Mouse (Mus musculus) heart, embryonic 11.5 days (tissue): ENCODE data around the gene Col4a1. TPM values are rescaled to one million over a fixed set of nuclear protein-coding genes. Genes with fewer than 3 reads are reported as not detected.

Experiments used
- ATAC-seq: fragments of 200-750 bp; cut with Nextera tagmentation; replicated peaks from 2 replicates; pipeline ENCODE4 v1.8.0; 2017; ENCODE audit warnings: moderate library complexity; ENCODE audit not compliant: insufficient number of reproducible peaks, low FRiP score, low TSS enrichment
- H3K27ac ChIP-seq: fragments of 300-500 bp; sonication (generic); 2 replicates; pipeline ENCODE4 v1.5.1; 2014; ENCODE audit warnings: mild to moderate bottlenecking, low read depth, low read length
- H3K27me3 ChIP-seq: fragments of 300-500 bp; sonication (generic); 2 replicates; pipeline ENCODE4 v1.6.1; 2014; ENCODE audit warnings: mild to moderate bottlenecking, low read length, mixed read lengths; ENCODE audit not compliant: control insufficient read depth, insufficient read depth
- H3K36me3 ChIP-seq: fragments of 300-500 bp; sonication (generic); 2 replicates; pipeline ENCODE4 v1.6.1; 2014; ENCODE audit warnings: mild to moderate bottlenecking, low read length, moderate library complexity, mixed read lengths; ENCODE audit not compliant: control insufficient read depth, insufficient read depth
- H3K4me1 ChIP-seq: fragments of 300-500 bp; sonication (generic); 2 replicates; pipeline ENCODE4 v1.6.1; 2014; ENCODE audit warnings: low read length; ENCODE audit not compliant: control insufficient read depth, insufficient read depth
- H3K4me2 ChIP-seq: fragments of 300-500 bp; sonication (generic); 2 replicates; pipeline ENCODE4 v1.6.1; 2014; ENCODE audit warnings: mild to moderate bottlenecking, moderate library complexity
- H3K4me3 ChIP-seq: fragments of 300-500 bp; sonication (generic); 2 replicates; pipeline ENCODE4 v1.5.1; 2014; ENCODE audit warnings: low read depth, low read length
- H3K9ac ChIP-seq: fragments of 300-500 bp; sonication (generic); 2 replicates; pipeline ENCODE4 v1.6.1; 2014; ENCODE audit warnings: mild to moderate bottlenecking, low read depth, low read length, moderate library complexity
- H3K9me3 ChIP-seq: fragments of 300-500 bp; sonication (generic); replicated peaks from 2 replicates; pipeline ENCODE4 v1.6.1; 2016; ENCODE audit warnings: low read length; ENCODE audit not compliant: control insufficient read depth
- WGBS: fragments of 180-500 bp; shearing (Covaris S2); extraction: QIAGEN DNeasy Blood & Tissue Kit; methylation state at CpG from one replicate; pipeline ENCODE4 v1.1.7; 2014; ENCODE audit not compliant: insufficient replicate concordance; 5-methylcytosine and 5-hydroxymethylcytosine counted together
- polyA plus RNA-seq: library from polyadenylated mRNA; unstranded; fragments of >200 nt; fragmentation: Nextera tagmentation; extraction: Ambion mirVana; gene quantifications from 2 replicates; pipeline ENCODE4 v1.2.1, GENCODE M21; 2014

Col4a1 gene
- polyA plus RNA-seq, 1 experiment from 2014 or later, result 150 TPM

DNA sequence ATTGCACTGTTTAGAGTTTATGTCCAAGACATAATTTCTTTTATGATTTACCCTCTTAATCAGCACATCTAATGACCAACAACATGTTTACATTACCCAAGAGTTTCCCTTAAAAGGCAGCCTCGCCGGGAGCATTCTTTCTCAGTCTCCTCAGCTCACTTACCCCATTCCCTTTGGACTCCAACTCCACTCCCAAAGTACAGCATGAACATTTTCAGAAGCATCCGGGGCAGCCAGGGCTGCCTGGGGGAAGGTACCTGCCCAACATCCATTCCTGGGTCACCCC is 13.4 kb downstream of the Col4a1 start:
- Histone ChIP-seq H3K4me1 (peaks cover 41% of the 10 kb centered on the region), H3K4me3 (no peak overlapping the region), H3K27me3 (no peaks in the 10 kb centered on the region), H3K4me2 (no peak overlapping the region), H3K9me3 (no peaks in the 10 kb centered on the region), H3K9ac (no peak overlapping the region), H3K36me3 (no peaks in the 10 kb centered on the region), H3K27ac (no peak overlapping the region)
- ATAC-seq, result no peak
- WGBS, result 65% methylated on average over 3 of the region's 3 CpGs

DNA sequence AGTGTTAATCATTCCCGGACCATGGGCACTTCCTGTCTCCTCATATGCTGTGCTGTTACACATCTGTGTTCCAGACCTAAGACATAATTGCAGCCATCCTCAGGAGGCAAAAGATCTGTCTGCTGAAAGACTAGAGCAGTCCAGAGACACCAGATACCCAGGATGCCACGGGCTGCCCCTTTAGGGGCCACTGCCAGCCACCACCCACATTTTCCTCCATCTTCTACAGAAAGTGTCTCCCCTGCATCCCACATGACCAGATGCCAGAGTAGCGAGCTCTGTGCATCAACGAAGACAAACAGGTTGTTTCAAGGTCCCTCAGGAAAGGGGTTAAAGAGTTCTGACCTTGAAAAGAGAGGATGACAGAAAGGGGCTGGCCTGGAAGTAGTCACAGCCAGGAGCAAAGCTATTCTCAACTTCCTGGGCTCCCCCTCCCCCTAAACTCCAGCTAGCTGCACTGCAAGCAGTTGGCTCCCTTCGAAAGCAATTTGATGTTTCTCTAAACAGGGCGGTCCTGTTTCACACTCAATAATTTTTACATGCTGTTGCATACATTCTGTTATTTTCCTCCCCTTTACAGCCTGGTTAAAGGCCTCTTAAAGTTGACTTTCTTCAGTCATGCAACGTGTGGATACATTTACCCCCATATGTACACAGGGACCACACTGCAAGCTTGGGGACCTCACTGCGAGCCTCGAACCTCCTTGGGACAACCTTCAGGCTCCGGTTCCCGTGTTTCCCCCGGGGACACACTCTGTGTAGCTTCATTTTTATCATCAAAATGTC is 13.9 kb downstream of the Col4a1 start:
- WGBS, result 54% methylated on average over 12 of the region's 12 CpGs
- ATAC-seq, result no peak
- H3K27ac ChIP-seq, result peak overlapping the region; percentile 77
- no peak overlapping the region for H3K4me2 ChIP-seq
- H3K4me1 ChIP-seq, result peaks cover 41% of the 10 kb centered on the region
- H3K9ac ChIP-seq, result no peak overlapping the region
- no peaks in the 10 kb centered on the region for H3K27me3 ChIP-seq
- H3K4me3 ChIP-seq, result no peak overlapping the region
- H3K9me3 ChIP-seq, result no peaks in the 10 kb centered on the region
- H3K36me3 ChIP-seq, result no peaks in the 10 kb centered on the region

DNA sequence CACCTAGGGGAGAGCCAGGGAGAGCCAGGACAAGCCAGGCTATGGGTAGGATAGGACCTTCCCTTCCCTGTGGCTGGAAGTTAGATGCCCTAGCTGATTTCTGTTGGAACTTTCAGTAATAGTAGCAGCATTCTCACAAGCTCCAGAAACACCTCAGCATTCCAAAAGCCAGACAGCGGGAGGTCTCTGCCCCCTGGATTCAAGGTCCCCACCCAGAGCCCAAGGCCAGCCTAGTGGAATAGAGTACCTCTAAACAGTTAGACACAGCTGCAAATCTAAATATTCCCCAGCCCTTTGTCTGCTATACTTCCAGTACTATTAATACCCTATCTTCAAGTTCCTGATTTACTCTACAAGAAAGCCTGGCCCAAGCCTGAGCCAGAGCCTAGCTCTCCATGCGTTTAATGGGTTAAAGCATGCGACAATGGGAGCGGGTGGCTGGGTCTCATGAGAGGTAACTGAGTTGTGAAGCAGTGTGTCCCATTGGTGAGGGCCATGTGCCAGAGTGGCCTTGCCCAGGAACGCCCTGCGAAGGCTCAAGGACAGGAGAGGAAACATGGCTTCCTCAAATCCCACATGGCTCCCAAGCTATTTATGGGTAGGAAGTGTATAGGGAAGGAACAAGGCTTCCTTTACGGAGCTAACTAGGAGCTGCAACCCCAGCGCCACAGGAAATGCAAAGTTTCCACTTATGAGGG is 15.3 kb downstream of the Col4a1 start:
- Histone ChIP-seq H3K4me2 (no peak overlapping the region), H3K4me1 (peaks cover 41% of the 10 kb centered on the region)
- no peak; the same call in 1 of the 2 replicates for ATAC-seq

DNA sequence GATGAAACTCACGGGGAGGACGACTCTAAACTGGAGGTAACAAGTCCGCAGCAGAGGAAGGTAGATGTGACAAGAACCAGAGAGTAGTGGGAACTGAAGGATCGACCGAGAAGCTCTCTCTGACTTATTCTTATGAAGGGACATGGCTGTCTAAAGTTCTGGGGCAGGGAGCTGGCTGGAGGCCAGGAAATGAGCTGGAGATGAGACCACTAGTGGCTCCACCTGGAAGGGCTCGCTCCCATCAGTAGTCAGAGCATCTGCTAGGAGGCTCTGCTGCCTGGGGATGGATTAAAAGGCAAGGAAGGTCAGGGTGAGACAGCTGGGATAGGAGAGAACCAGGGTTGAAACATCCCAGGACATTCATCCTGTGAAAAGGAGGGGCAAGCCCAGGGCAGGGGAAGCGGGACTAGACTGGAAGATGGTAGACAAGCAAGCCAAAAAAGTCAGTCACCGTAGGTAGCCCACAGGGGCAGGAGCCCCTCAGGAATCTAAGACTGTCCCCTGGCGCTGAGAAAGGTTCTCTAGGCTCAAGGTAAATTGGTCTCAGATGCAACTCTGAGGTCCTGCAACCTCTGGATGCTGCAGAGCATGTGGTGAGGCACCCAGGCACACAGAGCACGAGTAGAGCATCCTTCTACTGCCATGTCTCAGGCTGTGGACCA is 16.2 kb downstream of the Col4a1 start:
- Histone ChIP-seq H3K9me3 (no peaks in the 10 kb centered on the region), H3K27ac (no peak overlapping the region), H3K36me3 (no peaks in the 10 kb centered on the region), H3K9ac (no peak overlapping the region), H3K4me1 (peaks cover 41% of the 10 kb centered on the region), H3K4me2 (no peak overlapping the region), H3K27me3 (no peaks in the 10 kb centered on the region), H3K4me3 (no peak overlapping the region)
- WGBS, result 77% methylated on average over 10 of the region's 10 CpGs
- no peak for ATAC-seq

More for the DNA sequence above, 15.3 kb downstream of the Col4a1 start:
- H3K36me3 ChIP-seq, result no peaks in the 10 kb centered on the region
- no peaks in the 10 kb centered on the region for H3K9me3 ChIP-seq
- peak overlapping the region; percentile 61 for H3K27ac ChIP-seq
- no peak overlapping the region for H3K4me3 ChIP-seq
- WGBS, result 58% methylated on average over 8 of the region's 8 CpGs
- H3K27me3 ChIP-seq, result no peaks in the 10 kb centered on the region
- no peak overlapping the region for H3K9ac ChIP-seq

DNA sequence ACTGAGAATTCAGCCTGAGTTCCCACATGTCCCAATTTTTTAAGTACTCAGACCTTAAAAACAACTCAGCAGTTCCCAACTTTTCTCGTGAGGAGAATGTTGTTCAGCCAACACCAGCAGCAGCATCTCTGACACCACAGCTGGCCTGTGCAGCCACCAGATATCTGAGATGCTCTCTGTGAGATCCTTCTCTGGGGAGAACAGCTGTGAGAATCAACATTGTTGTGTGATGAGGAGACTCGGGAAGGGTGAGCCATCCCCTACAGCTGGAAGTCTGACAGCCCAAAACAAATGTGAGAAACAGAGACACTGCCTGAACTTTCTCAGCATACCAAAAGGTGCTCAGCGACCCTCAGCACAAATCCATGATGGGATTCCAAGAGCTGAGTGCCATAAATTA is 20.0 kb downstream of the Col4a1 start:
- no peak for ATAC-seq
- H3K9me3 ChIP-seq, result no peaks in the 10 kb centered on the region
- no peak overlapping the region for H3K4me2 ChIP-seq
- H3K4me1 ChIP-seq, result peaks cover 25% of the 10 kb centered on the region
- H3K36me3 ChIP-seq, result no peaks in the 10 kb centered on the region
- H3K27me3 ChIP-seq, result no peaks in the 10 kb centered on the region
- H3K9ac ChIP-seq, result no peak overlapping the region
- H3K4me3 ChIP-seq, result no peak overlapping the region
- no peak overlapping the region for H3K27ac ChIP-seq
- 40% methylated on average over 3 of the region's 3 CpGs for WGBS

DNA sequence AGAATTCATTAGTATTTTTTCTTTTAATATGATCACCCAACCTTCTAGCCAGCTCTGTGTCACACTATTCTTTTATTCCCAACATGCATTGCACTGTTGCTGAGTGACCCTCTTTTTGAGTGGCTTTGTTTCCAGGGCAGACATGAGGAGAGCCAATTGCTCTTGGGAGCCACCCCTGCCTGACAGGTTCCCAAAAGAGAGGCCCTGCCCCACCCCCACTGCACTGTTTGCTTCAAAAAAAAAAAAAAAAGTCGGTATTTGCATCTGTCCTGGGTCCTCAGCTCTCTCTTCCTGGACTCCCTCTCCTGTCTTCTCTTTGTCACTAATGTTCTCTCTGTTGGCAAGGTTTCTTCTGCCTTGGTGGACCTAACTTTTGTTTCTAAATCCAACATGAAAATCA is 22.1 kb downstream of the Col4a1 start:
- ATAC-seq, result no peak
- H3K36me3 ChIP-seq, result no peaks in the 10 kb centered on the region
- no peak overlapping the region for H3K4me2 ChIP-seq
- no peak overlapping the region for H3K4me3 ChIP-seq
- H3K4me1 ChIP-seq, result peaks cover 6% of the 10 kb centered on the region
- no peak overlapping the region for H3K27ac ChIP-seq
- no peaks in the 10 kb centered on the region for H3K9me3 ChIP-seq
- no peaks in the 10 kb centered on the region for H3K27me3 ChIP-seq
- H3K9ac ChIP-seq, result no peak overlapping the region
- WGBS, result 12% methylated on average over 1 of the region's 1 CpGs

DNA sequence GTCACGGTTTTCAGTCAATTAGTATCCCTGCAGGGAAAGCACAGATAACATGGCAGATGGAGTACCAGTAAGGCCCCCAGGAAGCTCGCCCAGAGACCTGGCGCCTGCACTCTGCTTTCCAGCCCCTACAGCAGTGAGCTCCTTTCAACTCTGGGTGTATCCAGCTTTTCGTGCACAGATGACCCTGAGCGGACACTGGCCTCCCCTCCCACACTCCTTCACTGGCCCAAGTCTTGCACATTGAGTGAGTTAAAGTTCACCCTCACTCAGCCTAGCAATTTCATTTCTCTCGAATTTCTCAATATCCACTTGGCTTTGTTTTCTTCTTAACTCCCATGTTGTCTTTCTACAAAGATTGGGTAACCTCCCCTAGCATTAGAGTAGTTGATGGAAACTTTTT is 24.3 kb downstream of the Col4a1 start:
- Histone ChIP-seq H3K9me3 (no peaks in the 10 kb centered on the region), H3K4me1 (peaks cover 18% of the 10 kb centered on the region), H3K9ac (no peak overlapping the region), H3K36me3 (no peaks in the 10 kb centered on the region), H3K4me2 (no peak overlapping the region), H3K4me3 (no peak overlapping the region), H3K27ac (no peak overlapping the region), H3K27me3 (no peaks in the 10 kb centered on the region)
- ATAC-seq, result no peak
- WGBS, result 59% methylated on average over 6 of the region's 6 CpGs

DNA sequence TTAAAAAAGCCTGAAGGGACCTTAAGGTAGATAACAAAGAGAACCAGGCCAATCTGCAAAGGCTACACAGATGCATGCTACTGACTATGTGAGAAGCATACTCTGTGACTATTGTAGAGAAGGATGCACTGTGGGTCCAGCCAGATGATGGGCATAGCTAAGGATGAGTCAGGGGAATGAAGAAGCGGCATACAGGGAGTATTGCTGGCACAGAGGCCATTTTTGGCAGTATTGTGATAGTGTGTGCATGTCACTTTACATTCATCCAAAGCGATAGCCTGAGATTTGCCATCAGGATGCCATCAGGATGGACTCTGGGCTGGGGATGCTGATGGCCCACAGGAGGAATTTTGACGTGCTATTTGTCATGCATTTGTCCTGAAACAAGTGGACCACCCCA is 25.5 kb downstream of the Col4a1 start:
- ATAC-seq, result no peak
- WGBS, result 63% methylated on average over 3 of the region's 3 CpGs
- no peak overlapping the region for H3K9ac ChIP-seq
- H3K36me3 ChIP-seq, result no peaks in the 10 kb centered on the region
- no peaks in the 10 kb centered on the region for H3K9me3 ChIP-seq
- no peak overlapping the region for H3K27ac ChIP-seq
- H3K4me2 ChIP-seq, result no peak overlapping the region
- H3K27me3 ChIP-seq, result no peaks in the 10 kb centered on the region
- H3K4me1 ChIP-seq, result peaks cover 21% of the 10 kb centered on the region
- H3K4me3 ChIP-seq, result no peak overlapping the region
